Mouse (Mus musculus) erythroid progenitor cell, adult 5-6 weeks (primary cell): Measurements from ENCODE around the gene Upk1a. TPM values are rescaled to one million over a fixed set of nuclear protein-coding genes. Genes with fewer than 3 reads are reported as not detected.

Experiments used
- ATAC-seq: replicated peaks from 2 replicates; pipeline ENCODE4 v1.8.0; 2016; ENCODE audit warnings: moderate number of reproducible peaks, mild to moderate bottlenecking, moderate TSS enrichment, inconsistent platforms; ENCODE audit not compliant: poor library complexity, low FRiP score, severe bottlenecking
- total RNA-seq, 2 experiments: library from RNA; stranded (forward) in 1 of 2; stranded (reverse) in 1 of 2; fragments of 150-400 nt in 1 of 2; fragments of 186-747, 209-891 nt in 1 of 2; gene quantifications; 2 replicates each; pipeline versions ENCODE4 v1.2.3 to v1.2.4; 2015 to 2017; ENCODE audit warnings: low replicate concordance in 2 of 2

Upk1a gene
- total RNA-seq, 2 experiments from 2014 or later: not detected

GRCm38 (mm10) chr7:30607706-30608309 is 4.8 kb downstream of the Upk1a start:
- peak; percentile 70; the same call in 1 of the 2 replicates for ATAC-seq

DNA sequence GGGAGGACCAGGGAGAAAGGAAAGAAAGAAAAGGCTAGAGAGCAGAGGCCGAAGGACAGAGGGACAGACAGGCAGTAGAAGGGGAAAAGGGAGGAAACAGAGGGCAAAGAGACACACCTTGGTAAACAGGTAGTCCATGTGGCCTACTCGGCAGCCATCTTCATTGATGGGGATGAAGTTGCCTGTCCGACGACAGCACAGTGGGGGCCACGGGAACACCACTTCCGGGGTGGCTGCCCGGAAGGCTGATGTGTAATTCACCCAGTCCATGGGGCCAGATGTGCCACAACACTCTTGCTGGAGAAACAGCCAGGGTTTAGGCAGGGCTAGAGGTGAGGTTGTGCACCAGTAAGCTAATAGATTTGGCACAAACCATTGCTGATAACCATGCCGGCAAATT is 7.7 kb downstream of the Upk1a start:
- no peak for ATAC-seq

DNA sequence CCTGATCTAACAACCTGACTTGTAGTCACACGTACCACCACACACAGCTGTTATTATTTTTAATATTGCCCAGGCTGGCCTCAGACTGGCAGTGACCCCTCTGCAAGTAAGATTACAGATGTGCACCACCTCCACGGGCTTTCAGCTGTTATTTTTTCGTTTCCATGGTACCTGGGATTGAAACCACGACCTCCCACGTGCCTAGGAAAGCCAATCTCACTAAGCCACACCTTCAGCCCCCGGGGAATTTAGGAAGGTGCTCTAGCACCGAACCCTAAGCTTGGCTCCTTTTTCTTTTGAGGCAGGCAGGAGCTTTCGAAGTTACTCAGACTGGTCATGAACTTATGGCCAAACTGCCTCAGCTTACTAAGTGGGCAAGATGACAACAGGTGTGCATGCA is 8.2 kb downstream of the Upk1a start:
- no peak for ATAC-seq

DNA sequence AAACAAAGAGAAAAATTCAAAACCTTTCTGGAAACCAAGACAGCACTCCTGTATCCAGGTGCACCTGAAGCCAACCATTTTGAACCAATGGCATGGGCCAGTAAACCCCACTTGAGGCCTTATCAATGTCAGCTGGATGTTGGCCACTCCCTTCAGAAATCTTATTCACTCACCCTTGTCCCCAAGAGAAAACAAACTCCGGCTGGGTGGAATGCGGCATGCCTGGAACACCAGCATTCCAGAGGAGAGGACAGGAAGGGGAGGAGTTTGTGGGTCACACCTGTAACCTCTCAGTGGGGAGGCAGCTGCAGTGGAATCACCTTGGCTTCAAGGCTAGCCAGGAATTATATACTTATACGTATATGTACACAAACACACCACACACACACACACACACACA is 10.1 kb downstream of the Upk1a start:
- no peak for ATAC-seq

GRCm38 (mm10) chr7:30600651-30601050 is 12.0 kb downstream of the Upk1a start:
- no peak for ATAC-seq

DNA sequence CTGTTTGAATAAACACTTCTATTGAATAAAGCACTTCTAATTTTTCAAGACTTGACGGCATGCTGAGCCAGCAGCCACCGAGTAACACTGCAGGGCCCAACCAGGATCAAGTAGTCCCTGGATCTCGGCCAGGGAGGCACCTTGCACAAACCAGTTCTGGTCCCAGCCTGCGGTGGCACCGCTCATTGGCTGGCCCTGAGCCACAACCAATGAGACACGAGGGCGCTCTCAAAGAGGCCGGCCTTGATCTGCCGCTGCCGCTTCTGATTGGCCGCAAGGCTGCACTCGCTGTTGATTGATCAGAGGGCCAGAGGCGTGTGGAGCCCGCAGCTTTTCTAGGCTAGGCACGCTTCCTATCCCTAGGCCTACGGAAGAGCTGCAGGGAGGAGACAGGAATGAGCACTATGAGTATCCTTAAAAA is 12.7 kb downstream of the Upk1a start:
- ATAC-seq: peak; percentile 99

GRCm38 (mm10) chr7:30598786-30599185 is 13.9 kb downstream of the Upk1a start, which contains the start of gene Zbtb32:
Zbtb32 (minus strand) TSS chr7:30598909.
- no peak for ATAC-seq

DNA sequence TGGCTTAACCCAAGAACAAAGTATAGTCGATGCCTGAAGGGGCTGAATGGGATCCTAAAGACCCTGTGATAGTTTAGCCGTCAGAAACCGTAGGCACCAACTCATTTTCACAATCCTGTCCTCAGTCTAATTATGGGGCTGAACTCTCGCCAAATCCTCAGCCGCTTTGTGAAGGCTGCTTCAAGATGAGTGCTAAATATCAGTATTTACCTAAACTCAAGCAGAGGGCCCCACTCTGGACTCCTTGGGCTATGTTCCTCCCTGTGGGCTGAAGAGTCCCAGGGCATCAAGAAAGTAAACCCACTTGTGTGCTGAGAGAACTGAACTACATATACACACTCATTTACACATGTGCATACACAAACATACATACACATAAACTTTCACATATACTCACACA is 15.8 kb downstream of the Upk1a start:
- no peak for ATAC-seq

- ATAC-seq: no peak
These were observed 16.6 kb downstream of the Upk1a start for GRCm38 (mm10) chr7:30596093-30596492.

GRCm38 (mm10) chr7:30594510-30595024 is 18.1 kb downstream of the Upk1a start:
- no peak for ATAC-seq

GRCm38 (mm10) chr7:30593579-30594509 is 18.8 kb downstream of the Upk1a start:
- ATAC-seq: no peak

GRCm38 (mm10) chr7:30592772-30593423 is 19.7 kb downstream of the Upk1a start:
- no peak for ATAC-seq

DNA sequence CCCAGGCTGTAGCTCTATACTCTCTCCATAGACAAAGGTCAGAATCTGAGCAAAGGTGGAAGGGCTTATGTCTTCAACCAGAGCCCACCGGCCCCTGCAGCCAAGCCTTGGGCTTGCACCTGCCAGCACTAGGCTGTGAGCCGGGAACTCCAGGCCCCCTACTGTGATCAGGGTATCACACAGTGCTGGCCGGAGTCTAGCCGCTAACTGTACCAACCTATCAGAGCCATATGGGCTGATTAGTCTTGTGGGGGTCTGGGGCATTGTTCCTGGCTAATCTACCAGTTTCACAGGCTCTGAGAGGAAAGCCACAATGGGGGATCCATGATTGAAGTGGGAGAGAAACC is 21.1 kb downstream of the Upk1a start:
- no peak for ATAC-seq

GRCm38 (mm10) chr7:30590927-30591604 is 21.6 kb downstream of the Upk1a start:
- ATAC-seq: no peak

- ATAC-seq: peak; percentile 56
These were observed 23.0 kb downstream of the Upk1a start for GRCm38 (mm10) chr7:30589435-30590301.

DNA sequence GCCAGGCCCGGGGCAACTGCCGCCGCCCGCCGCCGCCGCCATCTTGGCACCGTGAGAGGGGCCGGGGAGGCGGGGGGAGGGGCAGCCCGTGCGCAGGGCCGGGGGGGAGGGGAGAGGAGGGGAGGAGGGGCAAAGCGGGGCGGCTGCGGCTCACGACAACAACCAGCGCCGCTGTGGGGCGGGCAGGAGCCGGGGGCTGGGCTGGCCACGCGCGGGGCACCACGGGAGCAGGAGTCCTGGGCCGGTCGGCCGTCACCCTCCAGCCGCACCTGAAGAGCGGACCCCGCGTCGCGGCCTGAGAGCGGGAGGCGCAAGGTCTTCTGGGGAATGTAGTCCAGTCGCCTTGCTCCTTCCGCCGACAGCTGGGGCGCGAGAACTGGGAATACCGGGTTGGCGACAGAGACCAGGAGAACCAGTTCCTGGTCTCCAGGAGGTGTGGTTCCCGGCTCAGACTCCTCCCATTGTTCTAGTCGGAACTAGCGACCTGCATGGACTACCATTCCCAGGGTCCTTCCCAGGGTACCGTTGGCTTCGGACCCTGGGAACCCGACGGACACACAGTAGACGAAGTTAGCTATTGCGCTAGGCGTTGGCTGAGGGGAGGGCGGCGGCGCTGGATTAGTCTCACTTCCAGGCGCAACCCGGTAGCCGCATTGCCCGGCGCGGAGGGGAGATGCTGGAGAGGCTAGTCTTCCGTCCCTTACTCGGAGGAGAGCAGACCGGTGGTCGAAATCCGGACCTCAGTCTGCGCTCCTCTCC is 23.8 kb downstream of the Upk1a start, which contains the start of gene Kmt2b:
TSS of gene Kmt2b (minus strand) at position 51 of the 759 bp plus-strand sequence.
- ATAC-seq: peak; percentile 90

DNA sequence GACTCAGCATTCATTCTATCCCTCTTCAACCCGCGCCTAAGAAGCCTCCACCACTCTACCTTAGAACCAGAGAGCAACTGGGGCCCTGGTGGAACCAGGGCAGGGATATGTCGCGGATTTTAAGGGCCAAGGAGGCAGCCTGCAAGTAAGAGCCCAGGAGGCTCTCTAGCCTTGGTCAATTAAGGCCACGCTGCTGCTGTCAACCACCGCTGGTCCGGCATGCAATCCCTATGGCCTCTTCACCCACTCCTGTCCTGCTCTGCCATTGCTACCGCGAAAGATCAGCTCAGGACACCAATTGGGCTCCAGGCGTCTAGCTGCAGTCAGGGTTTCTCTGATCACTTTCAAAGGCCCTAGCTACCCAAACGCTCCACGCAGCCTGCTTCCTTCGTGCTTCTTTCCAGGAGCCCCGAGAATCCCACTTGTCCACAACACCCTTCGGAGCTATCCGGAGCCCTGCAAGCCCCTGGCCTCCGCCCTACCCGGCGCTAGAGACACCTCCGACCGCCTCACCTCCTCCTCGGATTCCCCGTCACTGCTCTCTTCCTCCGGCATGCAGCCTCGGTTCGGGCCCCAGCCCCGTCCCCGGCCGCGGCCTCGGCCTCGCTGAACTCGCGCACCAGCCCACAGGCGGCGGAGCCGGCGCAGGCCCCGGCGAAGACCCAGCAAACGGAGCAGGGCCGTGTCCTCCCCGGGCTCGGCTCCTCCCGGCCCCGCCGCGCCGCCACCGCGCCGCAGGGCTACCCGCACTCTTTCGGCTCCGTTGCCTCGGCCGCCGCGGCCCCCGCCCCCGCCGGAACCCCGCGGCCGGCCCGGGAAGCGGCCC is 24.6 kb downstream of the Upk1a start:
- no peak for ATAC-seq
